Mouse (Mus musculus): ENCODE measurements around the gene Pitpnb.

DNA sequence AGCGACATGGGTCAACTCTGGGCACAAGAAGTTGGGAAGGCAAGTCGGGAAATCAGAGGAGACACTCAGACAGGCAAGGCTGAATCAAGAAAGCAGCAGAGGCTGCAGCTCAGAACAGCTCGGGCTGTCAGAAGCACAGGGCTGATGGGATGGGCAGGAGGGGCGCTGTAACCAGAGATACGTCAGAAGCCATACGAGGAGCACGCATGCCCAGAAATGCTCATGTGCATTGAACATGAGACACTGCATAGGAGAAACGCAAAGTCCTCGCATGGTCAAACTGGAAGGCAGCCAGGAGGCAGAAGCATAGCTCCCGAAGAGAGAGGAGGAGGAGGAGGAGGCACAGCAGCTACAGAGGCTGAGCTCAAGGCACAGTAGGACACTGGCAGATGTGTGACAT lies 38.9 kb upstream of the Pitpnb start:
- TF ChIP-seq ZNF384 (IDR thresholded peaks at IDR 0.05; ENCODE audit: low read depth, low read length), result no peak
- TF ChIP-seq MAFK (IDR thresholded peaks at IDR 0.05; ENCODE audit: insufficient read depth, low read depth, low read length), result no peak
- no peak for TF ChIP-seq ZC3H11A (IDR thresholded peaks at IDR 0.05; ENCODE audit: borderline replicate concordance, low read depth, low read length)
